Mouse (Mus musculus) embryonic facial prominence, embryonic 13.5 days (tissue): Measurements from ENCODE around the gene Csn1s2b. TPM values are rescaled to one million over a fixed set of nuclear protein-coding genes. Genes with fewer than 3 reads are reported as not detected.

Experiments
- polyA plus RNA-seq: library from polyadenylated mRNA; unstranded; fragments of >200 nt; fragmentation: Nextera tagmentation; extraction: Ambion mirVana; gene quantifications from 2 replicates; pipeline ENCODE4 v1.2.1, GENCODE M21; 2015

Csn1s2b gene
- polyA plus RNA-seq, 1 experiment from 2014 or later = not detected

Other genes starting within 250 kb of the Csn1s2b start
- gene Sult1d1, start 239.1 kb upstream of the Csn1s2b start, polyA plus RNA-seq = 0.14 and 0.81 TPM in 2 replicates
- 7.2 and 15.2 TPM in 2 replicates for gene Sult1e1, start 216.5 kb upstream of the Csn1s2b start, polyA plus RNA-seq
- not detected in 2 replicates for gene Csn1s1, start 141.9 kb upstream of the Csn1s2b start, polyA plus RNA-seq
- not detected in 2 replicates for gene Csn2, start 108.5 kb upstream of the Csn1s2b start, polyA plus RNA-seq
- not detected in 2 replicates for gene Csn1s2a, start 33.5 kb upstream of the Csn1s2b start, polyA plus RNA-seq
- not detected in 2 replicates for gene Prr27, start 17.6 kb downstream of the Csn1s2b start, polyA plus RNA-seq
- gene Odam, start 76.9 kb downstream of the Csn1s2b start, polyA plus RNA-seq = 0.51 and 2.2 TPM in 2 replicates
- not detected in 2 replicates for gene Csn3, start 117.5 kb downstream of the Csn1s2b start, polyA plus RNA-seq
- 0.17 TPM in 1 of 2 replicates, not detected in the other for gene 2310003L06Rik, start 161.4 kb downstream of the Csn1s2b start, polyA plus RNA-seq
- gene Gm28434, start 161.4 kb downstream of the Csn1s2b start, polyA plus RNA-seq = not detected in 2 replicates
- not detected in 2 replicates for gene Cabs1, start 171.4 kb downstream of the Csn1s2b start, polyA plus RNA-seq
- not detected in 2 replicates for gene Smr3a, start 194.5 kb downstream of the Csn1s2b start, polyA plus RNA-seq